ENCODE assay signal across 11 mouse cellular contexts in the genomic region with DNA sequence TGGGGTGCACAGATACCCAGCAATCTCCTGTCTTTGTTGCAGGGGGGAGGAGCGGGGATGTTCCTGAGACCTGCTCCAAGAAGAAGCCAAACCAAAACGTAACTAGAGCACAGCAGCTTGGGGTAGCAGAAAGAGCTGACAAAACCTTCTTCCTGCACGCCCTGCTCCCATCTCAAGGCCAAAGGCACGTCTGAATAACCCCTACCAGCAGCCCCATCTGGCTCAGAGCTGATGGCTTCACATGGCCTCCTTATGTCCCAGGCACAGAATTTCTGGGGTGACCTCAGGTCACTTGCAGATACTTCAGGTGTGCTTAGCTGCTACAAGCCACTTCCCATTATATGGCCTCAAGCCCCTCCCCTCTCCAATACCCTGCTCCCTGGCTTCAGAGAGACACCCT. TPM values are rescaled to one million over a fixed set of nuclear protein-coding genes. Genes with fewer than 3 reads are reported as not detected.
DNase-seq lines count a peak whose midpoint lies in the region.
"Had no signal": no experiment of that assay in that cellular context is flagged by ENCODE, and none has a peak within 500 bp of the region (broad histone marks: within the 10 kb centered on the region; RNA-seq: fewer than 3 reads in every experiment).

No protein-coding gene starts in this region.

- DNase-seq in brain, adult 2 months (ENCODE audit: low read depth, low spot score): peak; percentile 89
- peak; percentile 64 to 68 for DNase-seq in cerebellum, adult 18-20 months
- peak; percentile 85 for DNase-seq in cerebellum, adult 9-11 months
- DNase-seq in cerebellum, postnatal 36 days: peak; percentile 56 to 59
- no peak for DNase-seq in retina, postnatal 1 day
- no peak for DNase-seq in heart, postnatal 4 days
- no peak for DNase-seq in kidney, adult 11 months
- DNase-seq: adrenal gland, postnatal 25 days; gastrocnemius, postnatal 36 days; heart, adult 11 months; heart, postnatal 36 days had no signal

RNA-seq across cellular contexts. Expression of a gene that starts 48.4 kb away (rescaled TPM):
- 1 to 10 TPM; 6.6 to 8.0 TPM for total RNA-seq in heart, postnatal 4 days (2021)

Comparison
In these comparisons a context has a peak if more than half of its experiments do, and no peak if none do; other contexts are left out.
1. DNase-seq: peak in brain, adult 2 months (single experiment), cerebellum, adult 18-20 months (2 of 2), cerebellum, adult 9-11 months (single experiment) and cerebellum, postnatal 36 days (2 of 2); none in retina, postnatal 1 day (single experiment), heart, postnatal 4 days (single experiment) and kidney, adult 11 months (single experiment).